Mouse (Mus musculus) cortical plate, adult 2 months (tissue): Measurements from ENCODE around the gene Mcm3.

Experiments used
- CTCF ChIP-seq: fragments of 200-500 bp; IDR thresholded peaks from 2 replicates; pipeline ENCODE4 v1.5.1; 2011; ENCODE audit warnings: mild to moderate bottlenecking, control low read depth, low read length; ENCODE audit not compliant: insufficient read depth; ENCODE audit errors: extremely low read depth
- POLR2A ChIP-seq: fragments of 200-500 bp; IDR thresholded peaks from 2 replicates; pipeline ENCODE4 v1.6.1; 2011; ENCODE audit warnings: mild to moderate bottlenecking, low read length, control low read depth; ENCODE audit not compliant: insufficient read depth; ENCODE audit errors: extremely low read depth

- TF ChIP-seq CTCF (no peak), POLR2A (no peak)
Measured at GRCm38 (mm10) chr1:20863452-20864172, 43.5 kb upstream of the Mcm3 start.
